Mouse (Mus musculus) spleen, adult 2 months (tissue): Measurements from ENCODE around the gene Cldnd2.

Experiments used
- CTCF ChIP-seq: fragments of 200-500 bp; IDR thresholded peaks from 2 replicates; pipeline ENCODE4 v1.5.1; 2011; ENCODE audit warnings: mild to moderate bottlenecking, inconsistent platforms; ENCODE audit not compliant: insufficient read depth, insufficient read length, insufficient replicate concordance; ENCODE audit errors: extremely low read depth
- POLR2A ChIP-seq: fragments of 200-500 bp; IDR thresholded peaks from 2 replicates; pipeline ENCODE4 v1.6.1; 2011; ENCODE audit warnings: low read depth, low read length, inconsistent platforms

- TF ChIP-seq CTCF (no peak), POLR2A (no peak)
These were observed 41.6 kb downstream of the Cldnd2 start for GRCm38 (mm10) chr7:43482090-43482716.
